Mouse (Mus musculus) cerebellum, adult 11 months (tissue): ENCODE data around the gene Trpm3.

Source experiments
- DNase-seq: peaks from one replicate; pipeline ENCODE4 v3.0.0; 2022

Trpm3 gene

DNA sequence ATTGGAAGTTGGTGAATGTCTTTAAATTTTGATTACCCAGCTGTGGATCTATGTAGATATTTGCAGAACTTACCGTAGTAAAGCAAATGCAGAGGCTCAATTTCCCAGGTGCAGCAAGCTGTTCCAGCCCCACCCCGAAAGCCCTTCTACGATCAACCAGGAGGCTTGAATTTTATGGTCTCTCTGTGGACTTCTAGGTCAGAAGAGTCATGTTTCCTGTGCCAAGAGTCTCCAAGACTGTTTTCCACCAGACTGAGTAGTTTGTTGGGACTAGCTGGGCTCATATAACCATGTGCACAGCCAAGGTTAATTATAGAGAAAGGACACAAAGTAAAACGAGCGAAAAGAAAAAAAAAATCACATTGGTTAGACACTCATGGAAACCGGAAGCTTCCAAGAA, 364.6 kb downstream of the Trpm3 start:
- no peak for DNase-seq

GRCm38 (mm10) chr19:22518508-22518907, 379.7 kb downstream of the Trpm3 start:
- DNase-seq = no peak

DNA sequence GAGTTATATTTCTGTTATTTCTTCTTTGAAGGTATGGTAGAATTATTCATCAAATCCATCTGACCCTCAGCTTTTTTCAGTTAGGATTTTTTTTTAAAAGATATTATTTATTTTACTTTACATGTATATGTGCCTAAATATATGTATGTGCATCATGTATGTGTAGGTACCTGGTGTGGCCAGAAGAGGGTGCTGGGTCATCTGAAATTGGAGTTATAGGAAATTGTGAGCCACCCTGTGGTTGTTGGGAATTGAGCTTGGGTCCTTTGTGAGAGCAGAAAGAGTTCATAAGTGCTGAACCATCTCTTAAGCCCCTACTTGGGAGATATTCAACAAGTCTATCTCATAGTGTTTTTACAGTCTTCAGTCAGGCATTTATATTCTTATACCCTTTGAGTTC, 389.1 kb downstream of the Trpm3 start:
- DNase-seq = no peak

- no peak for DNase-seq
Observed at GRCm38 (mm10) chr19:22542990-22543709, 404.3 kb downstream of the Trpm3 start.

GRCm38 (mm10) chr19:22552179-22552578, 413.3 kb downstream of the Trpm3 start:
- DNase-seq = peak; percentile 72

DNA sequence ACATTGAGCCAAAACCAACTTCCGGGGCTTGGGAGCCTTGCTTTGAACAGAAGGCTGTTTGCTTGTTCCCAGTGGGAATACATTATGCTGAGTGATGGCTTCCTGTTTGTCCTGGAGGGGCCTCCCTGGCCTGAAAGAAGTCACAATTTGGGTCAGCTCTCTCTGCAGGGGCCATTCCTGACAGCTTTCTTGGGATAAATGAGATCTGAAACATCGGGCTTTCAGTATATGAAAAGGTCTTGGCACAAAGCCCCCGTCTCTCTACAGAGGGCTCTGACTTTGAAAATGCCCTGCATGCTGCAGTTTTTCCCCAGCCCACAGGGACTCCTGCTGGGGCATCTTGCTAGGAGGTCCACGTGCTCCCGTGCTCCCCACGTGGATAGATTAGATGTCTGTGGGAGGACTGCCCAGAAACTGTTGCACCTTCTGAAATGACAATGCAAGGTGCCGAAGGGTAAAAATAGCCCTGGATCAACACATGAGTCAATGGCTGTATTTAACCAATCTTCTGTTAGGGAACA, 415.6 kb downstream of the Trpm3 start:
- peak; percentile 73 for DNase-seq

- no peak for DNase-seq
Observed at GRCm38 (mm10) chr19:22572396-22572795, 433.6 kb downstream of the Trpm3 start.

- no peak for DNase-seq
Observed at GRCm38 (mm10) chr19:22572849-22573248, 434.0 kb downstream of the Trpm3 start.

DNA sequence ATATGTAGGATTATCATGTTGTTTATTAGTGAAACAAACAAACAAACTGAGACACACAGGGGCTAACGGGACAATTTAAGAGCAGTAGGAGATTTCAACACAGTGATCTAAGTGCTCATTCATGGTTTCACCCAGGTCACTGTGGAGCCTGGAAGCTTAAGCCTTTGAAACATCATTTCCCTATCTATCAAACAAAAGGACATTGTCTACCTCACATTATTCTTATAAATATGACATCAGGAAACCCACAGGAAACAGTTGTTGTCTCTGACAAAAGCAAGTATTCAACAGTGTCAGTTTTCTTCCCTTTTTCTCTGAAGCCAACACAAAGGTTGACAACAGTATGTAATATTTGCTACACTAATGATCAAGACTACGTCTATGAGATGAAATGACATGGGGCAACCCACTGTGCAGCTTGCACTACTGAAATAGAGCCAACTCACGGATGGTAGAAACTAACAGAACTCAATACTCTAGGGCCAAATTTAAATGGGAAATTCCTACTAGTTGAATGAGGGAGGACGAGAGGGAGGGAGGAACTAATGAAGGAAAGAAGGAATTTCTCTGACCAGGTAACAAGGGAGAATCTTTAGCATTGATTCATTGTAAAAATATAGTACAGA, 443.4 kb downstream of the Trpm3 start:
- DNase-seq = no peak

DNA sequence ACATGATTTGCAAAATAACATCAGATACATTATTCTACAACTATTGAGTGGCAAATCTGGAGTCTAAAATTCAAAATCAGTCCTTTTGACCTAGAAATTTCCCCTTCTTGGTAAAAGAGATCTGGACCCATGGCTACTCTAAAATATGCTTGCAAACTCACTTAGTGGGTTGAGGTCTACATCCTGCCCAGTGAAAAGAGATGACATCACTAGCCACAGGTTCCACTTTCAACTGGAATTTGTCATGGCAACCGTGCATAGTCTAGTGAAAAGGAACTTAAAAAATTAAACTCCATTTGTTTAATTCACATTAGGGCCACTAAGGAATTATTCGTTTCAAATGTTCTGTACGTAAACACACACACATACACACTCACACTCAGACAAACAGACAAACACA, 455.6 kb downstream of the Trpm3 start:
- DNase-seq = no peak

DNA sequence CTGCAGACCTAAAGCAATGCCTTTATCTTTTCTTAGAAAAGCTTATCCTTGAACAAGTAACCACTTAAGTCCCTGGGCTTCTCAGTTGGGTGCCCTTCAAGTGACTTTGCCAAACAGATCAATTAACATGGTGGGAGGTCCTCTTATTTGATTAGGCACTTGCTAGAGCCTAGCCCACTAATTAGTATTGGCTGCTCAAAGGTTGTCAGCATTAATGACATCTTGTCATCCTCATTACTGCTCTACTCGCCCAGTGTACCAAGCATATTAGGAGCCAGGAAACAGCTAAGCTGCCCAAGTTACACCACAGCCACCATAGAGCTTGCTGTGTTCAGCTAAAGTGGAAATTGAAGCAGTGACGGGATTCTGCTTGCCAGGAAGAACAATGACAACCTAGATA, 456.4 kb downstream of the Trpm3 start:
- no peak for DNase-seq

DNA sequence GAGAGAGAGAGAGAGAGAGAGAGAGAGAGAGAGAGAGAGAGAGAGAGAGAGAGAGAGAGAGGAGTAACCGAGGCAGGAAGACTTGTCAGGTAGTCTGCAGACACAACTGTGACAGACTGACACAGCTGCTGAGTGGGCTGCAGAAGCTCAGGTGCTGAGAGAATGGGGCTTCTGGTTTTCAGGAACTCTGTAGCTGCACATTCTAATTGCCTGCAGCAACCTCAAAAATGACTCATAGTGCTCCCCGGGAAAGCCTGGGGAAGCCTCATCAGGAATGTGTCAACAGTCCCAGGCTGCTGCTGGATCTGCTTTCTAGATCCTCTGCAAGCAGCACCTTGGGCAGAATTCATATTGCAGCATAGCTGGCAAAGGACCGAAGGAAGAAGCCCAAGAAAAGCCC, 457.9 kb downstream of the Trpm3 start:
- no peak for DNase-seq

DNA sequence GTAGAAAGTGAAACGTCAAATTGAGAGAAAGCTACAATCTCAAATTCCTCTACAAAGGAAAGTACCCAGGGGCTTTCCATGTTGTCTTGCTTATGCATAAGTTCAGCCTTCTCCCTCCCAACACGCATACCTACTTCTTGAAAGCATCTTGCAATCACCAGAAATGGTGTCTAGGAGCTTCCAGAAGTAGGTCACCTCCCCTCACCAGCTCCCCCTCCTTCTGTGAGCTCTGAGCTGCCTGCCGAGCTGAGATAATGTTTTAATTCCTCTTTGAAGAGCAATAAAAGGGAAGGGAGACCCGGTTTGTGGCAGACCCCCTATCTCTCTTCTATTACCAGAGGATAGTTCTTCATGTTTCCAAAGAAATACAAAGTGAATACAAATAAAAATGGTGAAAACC, 465.5 kb downstream of the Trpm3 start:
- DNase-seq = peak; percentile 27

- no peak for DNase-seq
Observed at GRCm38 (mm10) chr19:22607985-22608684, 469.3 kb downstream of the Trpm3 start.

- no peak for DNase-seq
Observed at GRCm38 (mm10) chr19:22611621-22612020, 472.8 kb downstream of the Trpm3 start.

DNA sequence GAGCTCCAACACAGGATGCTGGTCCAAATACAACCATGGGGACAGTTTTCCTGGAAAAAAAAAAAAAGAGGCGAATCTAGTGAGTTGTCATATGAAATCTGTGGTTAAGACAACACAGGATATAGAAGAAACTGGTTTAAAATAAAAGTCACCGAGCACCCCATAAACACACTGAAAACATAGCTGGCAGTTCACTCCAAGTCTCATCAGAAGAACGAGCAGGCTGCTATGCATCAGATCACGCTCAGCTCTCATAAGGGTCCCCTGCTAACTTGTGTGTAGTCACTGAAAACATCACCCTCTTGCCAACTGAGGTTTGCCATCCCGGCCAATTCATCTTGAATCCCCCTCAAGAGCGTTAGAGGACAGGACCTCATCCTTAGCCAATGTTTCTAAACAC, 476.5 kb downstream of the Trpm3 start:
- no peak for DNase-seq

GRCm38 (mm10) chr19:22624801-22625513, 486.1 kb downstream of the Trpm3 start:
- DNase-seq = no peak

GRCm38 (mm10) chr19:22628878-22629277, 490.0 kb downstream of the Trpm3 start:
- DNase-seq = no peak

- DNase-seq = no peak
Observed at GRCm38 (mm10) chr19:22631316-22631715, 492.5 kb downstream of the Trpm3 start.

GRCm38 (mm10) chr19:22635635-22636034, 496.8 kb downstream of the Trpm3 start:
- no peak for DNase-seq

DNA sequence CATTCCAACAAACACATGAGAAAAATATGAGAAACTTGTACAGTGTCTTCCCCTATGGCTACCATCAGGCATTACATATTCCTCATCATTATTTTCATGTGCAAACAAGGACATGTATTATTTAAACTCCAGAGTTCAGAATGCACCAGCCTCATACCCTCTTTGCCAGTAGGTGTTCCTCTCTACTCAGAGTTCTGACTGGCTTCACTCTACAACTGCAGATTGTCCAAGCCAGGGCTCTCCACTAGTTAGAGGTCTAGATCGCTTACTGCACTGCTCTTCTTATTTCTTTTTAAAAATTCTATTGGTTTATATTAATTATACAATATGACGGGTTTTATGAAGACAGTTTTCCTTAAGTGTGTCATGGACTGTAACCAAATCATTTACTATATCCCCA, 498.9 kb downstream of the Trpm3 start:
- no peak for DNase-seq

DNA sequence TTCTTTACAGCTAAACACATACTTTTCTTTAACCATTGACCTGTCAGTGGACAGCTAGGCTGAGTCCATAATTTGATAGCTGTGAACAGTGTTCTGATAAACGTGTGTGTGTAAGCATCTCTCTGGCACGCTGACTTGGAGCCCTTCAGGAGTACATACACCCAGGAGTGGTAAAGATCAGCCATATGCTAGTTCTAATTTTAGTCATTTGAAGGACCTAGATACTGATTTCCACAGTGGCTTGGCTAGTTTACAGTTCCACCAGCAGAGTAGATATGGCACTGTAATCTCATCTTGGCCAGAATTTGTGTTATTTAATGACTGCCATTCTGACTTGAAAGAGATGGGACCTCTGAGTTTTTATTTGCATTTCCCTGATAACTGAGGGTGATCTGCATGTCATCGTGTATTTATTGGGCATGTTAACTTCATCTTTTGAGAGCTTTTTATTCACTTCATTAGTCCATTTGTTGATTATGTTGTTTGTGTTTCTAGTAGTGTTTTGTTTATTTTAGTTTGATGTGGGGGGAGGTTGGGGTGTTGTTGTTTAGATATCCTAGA, 499.6 kb downstream of the Trpm3 start:
- DNase-seq = peak; percentile 67

- no peak for DNase-seq
Observed at GRCm38 (mm10) chr19:22642124-22642523, 503.3 kb downstream of the Trpm3 start.
